8 mouse cellular contexts compared by ENCODE assay signal in the genomic region with DNA sequence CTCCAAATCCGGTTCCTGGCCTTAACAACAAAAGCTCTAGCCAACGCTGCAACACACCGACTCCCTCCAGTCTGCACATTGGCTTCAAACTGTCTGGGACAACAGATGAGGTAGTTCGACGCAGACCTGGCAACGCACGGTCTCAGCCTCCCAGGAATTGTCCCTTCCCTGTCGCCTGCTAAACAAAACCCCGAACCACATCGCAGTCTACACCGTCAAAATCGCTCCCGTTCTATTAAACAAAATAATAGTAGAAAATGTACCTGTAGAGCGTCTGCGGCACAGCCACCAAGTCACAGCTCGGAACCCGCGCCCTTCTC. TPM values are rescaled to one million over a fixed set of nuclear protein-coding genes. Genes with fewer than 3 reads are reported as not detected.
A peak's percentile ranks its signal among the peaks of the same experiment; 100 is the strongest.
DNase-seq lines count a peak whose midpoint lies in the region; ATAC-seq and TF ChIP-seq lines count a peak whose summit lies in the region.

No protein-coding gene starts in this region.

- no peaks in the 10 kb centered on the region for H3K9me3 ChIP-seq in MEL (replicated peaks; ENCODE audit: insufficient read depth, low read length)
- no peaks in the 10 kb centered on the region for H3K9me3 ChIP-seq in kidney, embryonic 16.5 days (ENCODE audit: low read length)
- H3K9me3 ChIP-seq in liver, postnatal 0 days (ENCODE audit: low read length), result no peaks in the 10 kb centered on the region

- ATAC-seq in kidney, embryonic 16.5 days (ENCODE audit: low FRiP score, low TSS enrichment), result peak; percentile 58
- peak; percentile 52 for ATAC-seq in liver, postnatal 0 days
- ATAC-seq in neutrophil, adult 5-6 weeks (ENCODE audit: extremely low read depth, insufficient number of reproducible peaks, low FRiP score, poor library complexity, severe bottlenecking), result peak; percentile 10; the same call in 1 of the 2 replicates

- H3K9ac ChIP-seq in MEL (ENCODE audit: control insufficient read depth, low read depth, low read length, poor library complexity, severe bottlenecking), result peak overlapping the region; percentile 95
- H3K9ac ChIP-seq in kidney, embryonic 16.5 days (replicated peaks; ENCODE audit: low read length), result peak overlapping the region; percentile 94
- H3K9ac ChIP-seq in liver, postnatal 0 days (replicated peaks), result peak overlapping the region; percentile 76

- H3K4me2 ChIP-seq in kidney, embryonic 16.5 days (replicated peaks; ENCODE audit: low read depth, low read length), result peak overlapping the region; percentile 66
- H3K4me2 ChIP-seq in liver, postnatal 0 days (ENCODE audit: low read depth, low read length), result peak overlapping the region; percentile 77

- no peak for TF ChIP-seq RAD21 in MEL (IDR thresholded peaks at IDR 0.05; ENCODE audit: low read depth, low read length)

- peaks cover 0 to 2% of the 10 kb centered on the region in 2 experiments; a peak in 1 of 4 replicates for H3K4me1 ChIP-seq in MEL (ENCODE audit: control insufficient read depth in 1 of 2, insufficient read depth in 2 of 2, low read length in 2 of 2)
- H3K4me1 ChIP-seq in kidney, embryonic 16.5 days (ENCODE audit: insufficient read depth, low read length), result peaks cover 15% of the 10 kb centered on the region
- peaks cover 15% of the 10 kb centered on the region for H3K4me1 ChIP-seq in liver, postnatal 0 days (ENCODE audit: insufficient read depth)

- peak overlapping the region; percentile 80 to 92 for H3K4me3 ChIP-seq in MEL (ENCODE audit: control insufficient read depth in 1 of 2, insufficient read depth in 1 of 2, low read depth in 2 of 2, low read length in 2 of 2)
- peak overlapping the region; percentile 82 for H3K4me3 ChIP-seq in kidney, embryonic 16.5 days (ENCODE audit: low read length)
- peak overlapping the region; percentile 69 for H3K4me3 ChIP-seq in liver, postnatal 0 days (ENCODE audit: low read depth, low read length)

- peaks cover 35% of the 10 kb centered on the region for H3K79me2 ChIP-seq in MEL (ENCODE audit: control insufficient read depth, insufficient read depth, low read length, poor library complexity)

- TF ChIP-seq EP300 in MEL (IDR thresholded peaks at IDR 0.05; ENCODE audit: low read depth in 1 of 2, low read length in 2 of 2), result no peak
- TF ChIP-seq EP300 in liver, postnatal 0 days (IDR thresholded peaks at IDR 0.05; ENCODE audit: low read depth), result no peak

- peaks cover 0 to 14% of the 10 kb centered on the region in 2 experiments; a peak in 2 of 4 replicates for H3K36me3 ChIP-seq in MEL (ENCODE audit: control insufficient read depth in 1 of 2, insufficient read depth in 2 of 2, low read length in 2 of 2)
- H3K36me3 ChIP-seq in kidney, embryonic 16.5 days (ENCODE audit: insufficient read depth, low read length), result no peaks in the 10 kb centered on the region
- no peaks in the 10 kb centered on the region for H3K36me3 ChIP-seq in liver, postnatal 0 days (replicated peaks; ENCODE audit: insufficient read depth, low read length)

- H3K27ac ChIP-seq in MEL (ENCODE audit: control insufficient read depth, low read depth, low read length), result peak overlapping the region; percentile 97
- peak overlapping the region; percentile 99 for H3K27ac ChIP-seq in kidney, embryonic 16.5 days (ENCODE audit: low read length)
- H3K27ac ChIP-seq in liver, postnatal 0 days (ENCODE audit: low read depth), result peak overlapping the region; percentile 97

- TF ChIP-seq CTCF in MEL (IDR thresholded peaks at IDR 0.05 in 2 of 3, conservative IDR thresholded peaks at IDR 0.05 in 1 of 3; ENCODE audit: control insufficient read depth in 1 of 3, insufficient read depth in 1 of 3, low read depth in 2 of 3, low read length in 3 of 3, poor library complexity in 1 of 3, severe bottlenecking in 1 of 3), result no peak
- TF ChIP-seq CTCF in liver, postnatal 0 days (IDR thresholded peaks at IDR 0.05; ENCODE audit: low read depth), result no peak

- WGBS in kidney, embryonic 16.5 days, result 0% methylated on average over 18 of the region's 18 CpGs
- under 1% methylated on average over 18 of the region's 18 CpGs for WGBS in liver, postnatal 0 days (ENCODE audit: insufficient replicate concordance)

- no peaks in the 10 kb centered on the region for H3K27me3 ChIP-seq in MEL (ENCODE audit: control insufficient read depth in 1 of 2, insufficient read depth in 2 of 2, low read length in 2 of 2)
- no peaks in the 10 kb centered on the region for H3K27me3 ChIP-seq in kidney, embryonic 16.5 days (ENCODE audit: insufficient read depth, low read length)
- no peaks in the 10 kb centered on the region for H3K27me3 ChIP-seq in liver, postnatal 0 days (ENCODE audit: insufficient read depth, low read length)

- peak; percentile 35 for DNase-seq in gastrocnemius, adult 18-20 months (ENCODE audit: low spot score)
- no peak for DNase-seq in gastrocnemius, postnatal 25 days
- peak; percentile 78 for DNase-seq in MEL (ENCODE audit: low read depth, low spot score)
- peak; percentile 55 to 56 for DNase-seq in cerebellum, postnatal 25 days
- peak; percentile 42 to 44 for DNase-seq in heart, adult 9 months (ENCODE audit: low spot score in 2 of 2)
- DNase-seq in liver, postnatal 0 days, result no peak

- no peak for TF ChIP-seq POLR2A in MEL (IDR thresholded peaks at IDR 0.05; ENCODE audit: control insufficient read depth in 1 of 2, insufficient read depth in 1 of 2, low read depth in 1 of 2, low read length in 2 of 2, poor library complexity in 1 of 2)

TF ChIP-seq in MEL, 35 proteins besides CTCF, POLR2A, EP300 and RAD21:
- TF ChIP-seq ZC3H11A (IDR thresholded peaks at IDR 0.05; ENCODE audit: low read depth, low read length) (no peak), ZNF384 (IDR thresholded peaks at IDR 0.05; ENCODE audit: low read depth, low read length) (no peak), ELF1 (IDR thresholded peaks at IDR 0.05; ENCODE audit: low read depth, low read length) (no peak), ETS1 (IDR thresholded peaks at IDR 0.05; ENCODE audit: low read depth, low read length) (no peak), CHD1 (IDR thresholded peaks at IDR 0.05; ENCODE audit: low read depth, low read length) (no peak), MAFK (IDR thresholded peaks at IDR 0.05; ENCODE audit: borderline replicate concordance, low read depth, low read length) (no peak), TBP (IDR thresholded peaks at IDR 0.05; ENCODE audit: low read depth, low read length) (0 out of 2 replicates have a peak, but pooled peaks have one; percentile 31), GABPA (IDR thresholded peaks at IDR 0.05; ENCODE audit: low read depth, low read length) (no peak)

RNA-seq across cellular contexts. Expression of gene Trpm7, which starts 0.6 kb away (rescaled TPM):
- total RNA-seq in gastrocnemius, adult 18-20 months (2021), result 10 to 100 TPM; 20.7 to 21.4 TPM
- total RNA-seq in gastrocnemius, postnatal 25 days (2021), result 10 to 100 TPM; 21.7 to 23.5 TPM
- total RNA-seq in MEL (2012; rRNA removed), result 22.3 and 27.4 TPM in 2 replicates
- polyA plus RNA-seq in MEL (2012; ENCODE audit: insufficient read depth in 1 of 2, insufficient read length in 2 of 2, low read depth in 1 of 2, low replicate concordance in 2 of 2, missing spikeins in 1 of 2), result 10 to 100 TPM in 1 of 2 experiments, not detected in 1; 23.1 TPM
- polyA plus RNA-seq in kidney, embryonic 16.5 days (2015; fragmentation: Nextera tagmentation; extraction: Ambion mirVana), result 44.6 and 50.1 TPM in 2 replicates
- 14.3 and 17.2 TPM in 2 replicates for polyA plus RNA-seq in liver, postnatal 0 days (2015; fragmentation: Nextera tagmentation; extraction: Ambion mirVana)
- 81.4 and 86.6 TPM in 2 replicates for total RNA-seq in neutrophil, adult 5-6 weeks (2017)

RNA-seq across cellular contexts. Expression of gene Sppl2a, which starts 57.6 kb away (rescaled TPM):
- 10 to 100 TPM; 67.1 to 69.8 TPM for total RNA-seq in gastrocnemius, adult 18-20 months (2021)
- 10 to 100 TPM; 58.6 TPM for total RNA-seq in gastrocnemius, postnatal 25 days (2021)
- total RNA-seq in MEL (2012; rRNA removed), result 16.6 and 17.5 TPM in 2 replicates
- polyA plus RNA-seq in MEL (2012; ENCODE audit: insufficient read depth in 1 of 2, insufficient read length in 2 of 2, low read depth in 1 of 2, low replicate concordance in 2 of 2, missing spikeins in 1 of 2), result 10 to 100 TPM in 1 of 2 experiments, not detected in 1; 12.1 TPM
- polyA plus RNA-seq in kidney, embryonic 16.5 days (2015; fragmentation: Nextera tagmentation; extraction: Ambion mirVana), result 41.3 and 43.3 TPM in 2 replicates
- polyA plus RNA-seq in liver, postnatal 0 days (2015; fragmentation: Nextera tagmentation; extraction: Ambion mirVana), result 40.5 and 43.4 TPM in 2 replicates
- 76.4 and 89.8 TPM in 2 replicates for total RNA-seq in neutrophil, adult 5-6 weeks (2017)

Comparison
In these comparisons a context has a peak if more than half of its experiments do, and no peak if none do; other contexts are left out.
1. DNase-seq: peak in gastrocnemius, adult 18-20 months (single experiment), MEL (single experiment), cerebellum, postnatal 25 days (2 of 2) and heart, adult 9 months (2 of 2); none in gastrocnemius, postnatal 25 days (single experiment) and liver, postnatal 0 days (single experiment).
2. Peak in every context shown above with its lines, with median percentiles within 50 percentile points of each other: H3K27ac ChIP-seq, H3K4me3 ChIP-seq, H3K9ac ChIP-seq and ATAC-seq.